Mouse (Mus musculus) lung, postnatal 0 days (tissue): ENCODE measurements around the gene Hspb7.

Source experiments
- CTCF ChIP-seq: IDR thresholded peaks from 2 replicates; pipeline ENCODE4 v1.5.1; 2016; ENCODE audit warnings: antibody characterized with exemption, mild to moderate bottlenecking
- EP300 ChIP-seq: IDR thresholded peaks from 2 replicates; pipeline ENCODE4 v1.6.1; 2016; ENCODE audit warnings: antibody characterized with exemption, mild to moderate bottlenecking, control low read depth

DNA sequence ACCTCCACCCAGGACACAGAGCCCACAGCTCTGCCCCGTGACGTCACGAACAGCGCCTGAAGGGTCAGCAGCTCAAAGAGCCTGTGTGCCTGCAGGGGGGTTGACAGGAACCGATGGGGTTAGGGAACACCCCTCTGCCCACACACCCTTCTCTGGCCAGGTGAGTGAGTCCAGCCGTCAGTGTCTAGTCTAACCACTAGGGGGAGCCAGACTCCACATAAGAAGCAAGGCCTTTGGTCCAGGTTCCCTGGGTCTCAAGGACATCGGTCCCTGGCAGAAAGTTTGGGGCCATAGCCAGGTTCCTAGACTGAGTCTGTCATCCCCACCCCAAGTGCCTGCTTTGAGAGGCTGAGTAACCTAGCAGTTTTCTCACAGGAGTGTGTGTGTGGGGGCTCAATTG, 35.3 kb upstream of the Hspb7 start:
- TF ChIP-seq CTCF, result peak; percentile 94
- no peak for TF ChIP-seq EP300
